Mouse (Mus musculus) kidney, adult 11 months (tissue): Measurements from ENCODE around the gene Bbc3.
A peak's percentile ranks its signal among the peaks of the same experiment; 100 is the strongest.
"Not testable (repeated sequence)": the region's sequence is repeated elsewhere in the genome, so short reads cannot be mapped to it uniquely, and the experiment has no call there.

Source experiments
- DNase-seq: peaks from one replicate; pipeline ENCODE4 v3.0.0; 2022

The Bbc3 gene

DNA sequence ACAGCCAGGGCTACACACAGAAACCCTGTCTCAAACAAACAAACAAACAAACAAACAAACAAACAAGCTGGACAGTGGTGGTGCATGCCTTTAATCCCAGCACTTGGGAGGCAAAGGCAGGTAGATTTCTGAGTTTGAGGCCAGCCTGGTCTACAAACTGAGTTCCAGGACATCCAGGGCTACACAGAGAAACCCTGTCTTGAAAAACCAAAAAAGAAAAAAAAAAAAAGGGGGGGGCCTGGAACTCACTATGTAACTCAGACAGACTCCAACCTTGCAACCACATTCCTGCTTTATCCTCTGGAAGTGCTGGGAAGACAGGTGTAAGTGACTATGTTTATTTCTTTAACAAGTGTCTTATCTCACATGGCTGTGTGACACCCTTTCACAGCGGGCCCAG, at the start of gene Bbc3:
Bbc3 (plus strand) TSS at position 301 of the 400 bp plus-strand sequence.
- not testable (repeated sequence) for DNase-seq

DNA sequence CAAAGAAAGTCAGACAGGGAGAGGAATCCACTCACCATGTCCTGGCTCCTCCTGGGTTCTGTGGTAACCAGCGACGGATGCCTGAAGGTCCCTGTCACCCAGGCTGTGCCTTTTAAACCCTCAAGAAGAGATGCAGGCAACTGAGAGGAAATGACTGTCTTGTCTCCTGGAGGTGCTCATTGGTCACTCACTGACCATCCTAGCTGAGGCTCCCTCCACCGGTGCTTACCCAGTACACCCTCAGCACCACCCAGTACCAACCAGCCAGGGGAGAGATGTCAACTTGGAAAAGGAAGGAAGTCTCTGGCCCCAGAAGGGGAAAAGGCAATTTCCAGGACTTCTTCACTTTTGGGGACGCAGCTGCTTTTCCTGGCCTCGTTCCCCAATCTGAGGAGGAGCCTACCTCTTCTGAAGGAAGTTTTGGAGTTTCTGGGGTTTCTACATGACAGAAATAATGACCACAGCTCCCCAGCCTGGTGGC, 49.0 kb upstream of the Bbc3 start, which contains the start of gene C5ar1:
C5ar1 (minus strand) TSS at position 431 of the 481 bp plus-strand sequence.
- no peak for DNase-seq

DNA sequence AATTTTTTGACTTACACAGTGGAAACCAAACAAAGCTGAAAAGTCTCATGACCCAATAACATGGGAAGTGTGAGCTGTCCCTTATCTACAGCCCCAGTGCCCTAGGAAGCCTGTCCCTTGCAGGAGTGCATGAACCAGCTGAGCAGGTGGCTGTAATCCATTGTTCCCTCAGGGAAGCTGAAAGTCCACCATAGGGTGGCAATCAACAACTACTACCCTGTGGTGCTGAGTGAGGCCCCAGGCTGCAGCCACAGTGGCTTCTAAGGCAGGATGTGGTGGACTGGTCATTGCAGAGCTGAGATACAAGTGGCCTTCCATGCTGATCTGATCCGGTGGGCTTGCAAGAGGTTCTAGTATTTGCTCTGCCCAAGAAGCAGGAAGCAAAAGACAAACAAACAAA, 47.1 kb upstream of the Bbc3 start:
- no peak for DNase-seq

DNA sequence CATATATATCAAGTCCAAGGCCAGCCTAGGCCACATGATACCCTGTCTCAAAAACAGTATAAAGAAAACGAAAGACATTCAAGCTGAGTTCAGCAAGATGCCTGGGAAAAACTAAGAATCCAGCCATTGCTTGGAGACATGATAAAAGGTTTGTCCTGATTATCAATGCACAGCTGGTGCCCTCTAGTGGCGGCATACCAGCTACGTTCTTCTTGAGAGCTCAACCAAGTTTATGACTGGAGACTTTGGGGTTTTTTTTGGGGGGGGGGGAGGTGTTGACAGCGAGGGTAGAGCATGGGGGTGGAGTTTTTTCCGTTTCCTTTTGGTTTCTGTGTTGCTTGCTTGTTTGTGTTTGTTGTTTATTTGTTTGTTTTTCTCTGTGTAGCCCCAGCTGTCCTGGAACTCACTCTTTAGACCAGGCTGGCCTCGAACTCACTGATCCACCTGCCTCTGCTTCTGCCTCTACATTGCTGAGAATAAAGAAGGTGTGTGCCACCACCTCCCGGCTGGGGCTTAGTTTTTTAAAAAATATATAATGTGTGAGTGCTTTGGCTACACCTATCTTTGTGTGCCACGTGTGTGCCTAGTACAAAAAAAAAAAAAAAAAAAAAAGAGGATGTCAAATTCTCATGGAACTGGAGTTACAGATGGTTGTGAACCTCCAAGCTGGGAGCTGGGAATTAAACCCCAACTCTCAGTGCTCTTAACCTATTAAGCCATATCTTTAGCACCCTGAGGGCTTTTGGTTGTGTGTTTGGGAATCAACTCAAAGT, 45.0 kb upstream of the Bbc3 start:
- peak; percentile 60 for DNase-seq

DNA sequence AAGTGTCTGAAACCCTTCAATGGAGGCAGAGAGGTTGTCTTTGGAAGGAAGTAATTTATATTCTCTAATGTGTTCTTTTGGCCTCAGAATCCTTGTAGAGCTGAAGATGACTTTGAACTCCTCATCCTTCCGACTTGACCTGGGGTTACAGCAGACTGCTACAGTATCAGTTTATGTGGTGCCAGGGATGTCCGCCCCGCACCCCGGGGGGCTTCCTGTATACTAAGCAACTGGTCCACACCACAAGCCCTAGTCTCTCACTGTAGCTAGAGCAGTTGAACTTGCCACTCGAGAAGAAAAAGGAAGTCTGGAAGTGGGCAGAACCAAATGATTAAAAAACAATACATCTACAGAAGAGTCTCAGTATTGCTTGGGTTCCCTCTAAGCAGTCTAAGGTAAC, 44.4 kb upstream of the Bbc3 start:
- DNase-seq = no peak

DNA sequence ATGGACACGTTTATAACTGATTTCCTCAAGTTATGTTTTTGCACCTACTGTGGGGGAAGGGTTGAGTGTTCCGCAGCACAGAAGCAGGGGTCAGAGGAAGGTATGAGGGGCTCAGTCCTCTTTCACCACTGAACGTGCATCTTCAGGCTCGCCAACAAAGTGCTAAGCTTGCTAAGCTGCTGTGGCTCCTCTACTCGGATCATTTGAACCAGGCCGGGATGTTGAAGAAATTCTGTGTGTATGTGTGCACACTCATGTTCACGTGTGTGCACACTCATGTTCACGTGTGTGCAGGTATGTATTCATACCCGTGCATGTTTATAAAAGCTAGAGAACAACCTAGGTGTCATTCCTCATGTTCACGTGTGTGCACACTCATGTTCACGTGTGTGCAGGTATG, 42.3 kb upstream of the Bbc3 start:
- DNase-seq = no peak

DNA sequence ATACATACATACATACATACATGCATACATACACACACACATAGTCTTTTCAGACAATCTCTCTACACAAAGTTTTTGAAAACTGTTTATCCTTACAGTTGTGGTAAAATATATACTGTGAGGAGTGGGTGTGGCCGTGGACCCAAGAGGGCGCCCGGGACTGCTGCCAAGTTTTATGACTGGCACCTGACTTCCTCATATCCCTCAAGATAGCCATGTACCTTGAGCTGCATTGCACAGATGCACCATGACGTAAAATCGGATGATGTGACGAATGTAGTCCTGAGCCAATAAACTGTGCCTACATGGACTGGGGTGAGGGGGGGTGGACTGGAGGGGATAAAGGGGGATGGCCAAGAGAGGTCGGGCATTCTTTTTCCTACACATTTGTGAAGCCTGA, 41.6 kb upstream of the Bbc3 start:
- DNase-seq = not testable (repeated sequence)

DNA sequence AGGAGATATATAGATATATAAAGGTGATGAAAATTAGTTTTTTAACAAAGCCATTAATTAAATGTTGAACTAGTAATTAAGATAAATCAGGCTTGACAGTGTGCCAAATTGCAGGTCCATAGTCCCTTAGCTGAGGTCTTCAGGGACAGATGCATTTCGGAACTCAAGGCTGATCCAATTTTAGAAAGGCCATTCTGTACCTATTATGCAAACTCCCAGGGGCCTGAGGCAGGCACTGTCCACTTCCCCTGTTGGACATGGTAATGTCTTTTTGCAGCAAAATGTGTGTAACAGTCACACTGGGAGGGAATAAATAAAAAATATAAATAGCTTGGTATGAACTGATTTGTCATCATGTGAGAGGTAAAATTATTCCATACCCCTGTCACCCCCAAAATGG, 37.1 kb upstream of the Bbc3 start:
- no peak for DNase-seq

DNA sequence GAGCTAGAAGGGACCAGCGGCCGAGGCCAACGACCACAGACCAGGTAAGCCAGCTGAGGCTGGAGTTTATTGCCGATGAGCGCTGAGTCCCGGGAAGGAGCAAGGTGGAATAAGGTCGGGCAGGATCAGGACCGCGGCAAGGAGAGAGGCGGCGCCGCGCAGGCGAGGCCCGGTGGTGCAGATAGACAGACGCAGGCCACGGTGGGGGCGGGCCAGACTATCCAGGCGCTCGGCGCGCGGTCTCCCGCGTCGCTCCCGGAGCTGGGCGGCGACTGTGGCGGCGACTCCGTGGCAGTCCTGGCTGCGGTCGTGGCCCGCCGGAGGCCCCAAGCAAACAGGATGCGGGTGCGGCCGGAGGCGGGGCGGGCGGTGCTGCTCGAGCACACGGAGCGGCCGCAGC, 35.5 kb upstream of the Bbc3 start:
- peak; percentile 69 for DNase-seq

DNA sequence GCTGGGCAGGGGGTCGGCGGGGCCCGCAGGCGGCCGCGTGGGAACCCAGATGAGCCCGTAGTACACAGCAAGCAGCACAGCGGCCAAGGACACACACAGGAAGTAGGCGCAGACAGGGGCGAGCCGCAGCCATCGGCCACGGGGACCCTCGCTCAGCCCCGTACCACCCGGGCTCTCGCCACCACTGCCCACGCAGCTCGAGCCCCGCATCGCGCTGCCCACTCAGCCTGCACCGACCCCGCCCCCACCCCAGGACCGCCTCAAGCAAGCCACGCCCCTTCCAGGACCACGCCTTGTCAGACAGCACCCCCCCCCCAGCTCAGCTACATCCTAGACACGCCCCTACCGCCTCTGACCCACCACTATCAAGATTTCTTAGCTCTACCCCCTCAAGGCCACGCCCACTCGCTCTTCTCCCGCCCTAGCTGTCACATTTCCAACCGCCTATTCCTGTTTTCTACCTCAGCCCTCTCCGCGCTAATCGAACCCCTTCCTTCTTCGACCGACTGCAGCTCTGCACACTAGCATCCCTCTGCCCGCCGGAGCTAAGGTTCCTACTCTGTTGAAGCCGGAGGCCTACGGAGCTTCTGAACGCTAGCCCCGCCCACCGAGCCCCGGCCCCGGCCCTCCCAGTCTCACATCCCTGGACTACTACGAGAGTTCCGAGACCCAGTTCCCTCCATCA, 35.0 kb upstream of the Bbc3 start, which contains the start of gene Inafm1:
Inafm1 (minus strand) TSS at position 537 of the 685 bp plus-strand sequence.
- peak; percentile 89 for DNase-seq

DNA sequence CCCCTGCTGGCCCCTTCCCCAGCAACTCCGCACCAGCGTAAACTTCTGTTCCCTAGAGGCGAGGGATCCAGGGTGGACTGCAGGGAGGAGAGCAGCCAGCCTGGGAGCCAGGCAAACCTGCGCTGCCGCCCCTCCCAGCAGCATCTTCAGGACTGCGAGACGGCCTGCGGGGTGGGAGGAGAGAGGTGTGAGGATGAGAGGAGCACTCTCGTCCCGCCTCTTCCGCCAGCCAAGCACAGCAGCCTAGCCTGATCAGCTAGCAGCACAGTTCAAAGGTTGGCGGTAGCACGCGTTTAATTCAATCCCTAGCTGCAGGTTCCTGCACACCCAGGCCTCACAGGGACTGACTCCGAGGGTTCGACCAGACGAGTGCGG, 34.4 kb upstream of the Bbc3 start:
- DNase-seq = peak; percentile 84

DNA sequence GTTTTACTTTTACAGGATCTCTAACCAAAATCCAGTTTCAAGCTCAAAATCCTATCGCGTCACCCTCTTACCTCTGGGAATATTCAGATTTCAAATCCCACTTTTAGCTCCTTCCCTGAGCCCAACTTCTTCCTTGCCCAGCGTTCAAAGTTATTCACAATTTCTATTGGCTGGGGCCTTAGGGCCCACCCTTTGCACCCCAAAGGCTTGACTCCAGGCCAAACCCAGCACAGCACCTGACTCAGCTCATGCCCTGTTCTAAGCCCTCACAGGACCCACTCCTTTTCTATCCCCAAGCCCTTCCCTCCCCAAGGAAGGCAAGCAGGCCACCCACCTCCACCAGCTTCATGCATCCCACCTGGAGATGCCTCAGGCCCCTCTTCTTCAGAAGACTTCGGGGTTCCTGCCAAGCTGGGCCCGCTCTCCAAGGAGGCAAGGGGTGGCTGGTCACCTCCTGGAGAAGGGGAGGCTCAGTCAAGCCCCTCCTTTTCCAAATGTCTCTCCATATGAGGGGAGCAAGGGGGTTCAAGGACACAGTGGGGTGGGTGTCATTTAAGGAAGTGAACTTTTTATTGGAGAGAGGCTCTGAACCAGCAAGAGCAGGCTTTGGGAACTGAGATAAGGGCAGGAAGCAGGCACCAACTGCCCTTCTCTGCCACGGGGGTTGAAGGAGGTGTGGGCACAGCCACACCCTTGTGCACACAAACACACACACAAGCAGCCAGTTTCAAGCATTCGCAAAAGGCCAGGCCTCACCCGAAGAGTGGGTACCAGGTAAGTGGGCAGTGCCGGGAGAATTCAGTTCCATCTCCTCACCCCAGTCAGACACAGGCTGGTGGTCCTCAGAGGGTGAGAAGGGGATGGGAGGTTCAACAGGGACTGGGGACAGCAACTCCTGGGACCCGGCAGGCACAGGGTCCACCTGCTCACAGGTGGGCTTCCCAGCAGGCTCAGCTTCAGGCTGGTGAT, 33.0 kb upstream of the Bbc3 start:
- DNase-seq = no peak

DNA sequence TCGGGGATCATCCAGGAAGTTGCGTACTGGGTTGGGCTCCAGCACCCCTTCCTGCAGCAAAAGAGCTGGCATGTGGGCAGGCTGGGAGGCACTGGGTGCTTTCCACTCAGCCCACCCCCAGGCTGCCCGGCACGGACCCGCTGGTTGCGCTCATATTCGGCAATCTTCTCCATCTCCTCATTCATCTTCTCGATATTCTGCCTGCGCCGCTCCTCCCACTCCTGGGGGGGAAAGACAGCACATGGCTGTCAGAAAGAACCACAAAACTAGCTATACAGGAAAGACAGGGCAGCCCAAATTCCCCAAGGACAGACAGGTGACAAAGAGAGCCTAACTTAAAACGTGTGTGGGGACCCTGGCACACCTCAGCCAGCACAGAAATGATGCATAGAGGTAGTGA, 27.5 kb upstream of the Bbc3 start:
- DNase-seq = no peak

DNA sequence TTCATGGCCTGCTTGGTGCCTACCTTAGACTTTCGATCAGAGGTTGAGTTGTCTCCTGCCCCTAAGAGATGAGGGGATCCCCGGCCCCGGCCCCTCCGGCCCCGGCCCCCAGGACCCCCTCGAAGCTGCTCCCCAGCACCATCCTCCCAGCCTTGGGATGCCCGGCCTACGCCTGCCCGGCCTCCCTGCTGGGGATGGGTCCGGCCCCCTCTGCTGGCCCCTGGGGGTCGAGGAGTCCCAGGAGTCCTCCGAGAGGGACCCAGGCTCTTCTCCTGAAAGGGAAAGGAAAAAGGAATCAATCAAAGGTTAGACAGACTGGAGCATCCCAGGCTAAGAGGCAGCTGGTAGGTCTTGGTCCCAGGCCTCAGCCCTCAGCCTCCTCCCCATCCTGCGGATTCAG, 25.9 kb upstream of the Bbc3 start:
- DNase-seq = no peak

DNA sequence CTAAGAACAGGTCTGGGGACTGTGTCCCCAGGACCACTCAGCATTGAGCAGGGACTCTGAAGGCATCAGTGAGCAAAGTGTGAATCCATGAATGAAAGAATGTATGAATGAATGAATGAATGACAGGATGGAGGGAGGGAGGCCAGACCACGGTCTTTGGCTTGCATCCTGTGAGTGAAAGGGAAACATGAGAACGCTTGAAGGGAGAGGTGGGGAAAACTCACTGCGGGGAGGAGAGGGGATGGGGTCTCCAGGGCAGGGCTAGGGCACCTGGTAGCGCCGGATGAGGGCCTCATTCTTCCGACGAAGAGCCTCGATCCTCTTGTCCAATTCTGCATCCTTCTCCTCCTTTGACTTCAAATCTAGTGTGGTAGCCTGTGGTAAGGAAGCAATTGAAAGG, 24.2 kb upstream of the Bbc3 start:
- DNase-seq = no peak

DNA sequence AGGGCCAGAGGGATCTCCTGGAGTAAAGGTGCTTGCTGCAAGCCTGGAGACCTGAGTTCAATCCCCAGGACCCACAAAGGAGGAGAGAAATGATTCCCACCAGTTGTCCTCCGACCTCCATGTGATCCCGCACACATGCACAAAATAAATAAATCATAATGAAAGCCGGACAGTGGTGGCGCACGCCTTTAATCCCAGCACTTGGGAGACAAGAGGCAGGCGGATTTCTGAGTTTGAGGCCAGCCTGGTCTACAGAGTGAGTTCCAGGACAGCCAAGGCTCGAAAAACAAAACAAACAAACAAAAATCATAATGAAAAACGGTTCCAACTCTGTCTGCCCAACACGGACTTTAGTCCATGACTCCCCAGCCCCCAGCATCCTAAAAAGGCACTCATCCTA, 23.3 kb upstream of the Bbc3 start:
- DNase-seq = no peak

DNA sequence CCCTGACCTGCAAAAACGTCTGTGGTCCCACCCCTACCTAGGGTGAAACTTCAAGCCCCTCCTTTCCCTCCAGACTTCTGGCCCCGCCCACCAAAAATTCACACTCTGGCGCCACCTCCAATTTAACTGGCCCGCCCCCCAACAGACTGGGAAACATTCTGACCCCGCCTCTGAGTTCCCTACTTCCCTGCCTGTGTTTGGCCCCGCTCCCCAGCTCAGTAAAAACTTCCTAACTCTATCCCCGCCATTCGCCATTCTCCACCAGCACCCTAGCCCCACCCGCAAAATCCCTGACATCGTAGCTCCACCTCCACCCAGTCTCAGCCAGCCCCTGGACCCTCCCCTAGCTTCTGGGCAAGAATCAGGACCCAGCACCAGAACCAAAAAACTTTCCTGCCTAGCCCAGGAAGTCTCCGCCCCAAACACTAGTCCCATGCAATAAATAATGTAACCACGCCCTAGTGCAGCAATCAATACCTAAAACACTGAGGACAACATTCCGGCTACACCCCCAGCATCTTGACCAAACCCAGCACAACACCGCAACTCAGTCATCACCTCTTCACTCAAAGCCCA, 22.7 kb upstream of the Bbc3 start:
- DNase-seq = peak; percentile 90

DNA sequence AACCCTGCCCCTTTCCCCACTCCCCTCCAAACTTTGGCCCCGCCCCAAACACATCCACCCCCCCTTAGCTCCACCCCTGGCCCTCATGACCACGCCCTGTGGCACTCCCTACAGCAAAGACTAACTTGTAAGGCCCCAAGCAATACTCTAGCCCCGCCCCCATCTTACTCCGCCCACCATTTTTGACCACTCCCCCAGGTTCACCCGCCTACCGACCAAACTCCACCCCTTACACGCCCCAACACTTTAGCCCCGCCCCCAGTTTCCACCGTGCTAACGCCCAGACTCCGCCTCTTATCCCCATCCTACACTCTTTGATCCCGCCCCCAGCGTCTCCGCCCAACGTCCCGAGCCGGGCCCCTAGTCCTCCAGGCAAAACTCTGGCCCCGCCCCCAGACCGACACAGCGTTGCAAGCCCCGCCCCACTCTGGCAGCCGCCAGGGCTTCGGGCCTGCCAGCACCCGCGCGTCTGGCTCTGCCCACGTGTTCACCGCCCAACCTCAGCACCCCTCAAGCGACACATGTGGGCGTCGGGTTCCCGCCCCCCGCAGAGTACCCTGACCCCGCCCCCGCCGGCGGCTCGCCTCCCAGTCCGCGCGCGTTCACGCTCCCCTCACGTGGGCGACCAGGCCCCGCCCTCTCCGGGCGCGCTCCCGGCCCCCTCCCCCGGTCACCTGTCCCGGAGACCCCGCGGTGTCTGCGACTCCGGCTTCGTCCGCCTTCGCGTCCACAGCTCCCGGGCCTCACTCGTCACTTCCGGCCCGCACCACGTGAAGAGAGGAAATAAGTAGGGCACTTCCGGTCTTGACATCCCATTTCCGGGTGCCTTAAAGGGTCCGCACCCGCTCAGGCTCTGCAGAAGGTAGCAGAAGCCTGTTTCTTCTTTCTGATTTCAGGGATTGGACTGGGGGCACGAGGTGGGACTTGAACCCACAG, 21.9 kb upstream of the Bbc3 start, which contains the start of gene Ccdc9:
Ccdc9 (minus strand) TSS at position 770 of the 936 bp plus-strand sequence.
- peak; percentile 99 for DNase-seq

DNA sequence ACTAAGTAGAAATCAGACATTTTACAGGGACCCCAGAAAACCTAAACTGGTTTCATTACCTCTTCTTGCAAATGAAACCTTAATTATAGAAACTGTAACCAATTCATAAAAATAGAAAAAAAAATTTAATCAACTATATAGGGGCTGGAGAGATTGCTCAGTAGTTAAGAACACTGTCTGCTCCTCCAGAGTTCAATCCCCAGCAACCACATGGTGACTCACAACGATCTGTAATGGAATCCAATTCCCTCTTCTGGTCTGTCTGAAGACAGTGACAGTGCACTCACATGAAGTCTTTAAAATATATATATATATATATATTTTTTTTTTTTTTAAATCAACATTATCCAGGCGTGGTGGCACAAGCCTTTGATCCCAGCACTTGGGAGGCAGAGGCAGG, 21.2 kb upstream of the Bbc3 start:
- DNase-seq = no peak

DNA sequence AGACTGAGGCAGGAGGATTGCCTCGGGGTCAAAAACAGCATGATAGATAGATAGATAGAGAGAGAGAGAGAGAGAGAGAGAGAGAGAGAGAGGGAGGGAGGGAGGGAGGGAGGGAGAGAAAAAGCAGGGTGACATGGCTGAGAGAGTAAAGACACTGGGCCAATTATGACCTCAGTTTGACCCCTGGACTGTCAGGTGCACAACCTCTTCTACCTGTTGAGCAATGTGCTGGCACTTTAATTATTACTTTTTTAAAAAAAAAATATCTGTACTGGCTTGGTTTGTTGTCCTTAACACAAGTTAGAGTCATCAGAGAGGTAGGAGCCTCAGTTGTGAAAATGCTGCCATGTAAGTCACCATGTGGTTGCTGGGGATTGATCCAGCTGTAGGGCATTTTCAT, 20.4 kb upstream of the Bbc3 start:
- DNase-seq = no peak

DNA sequence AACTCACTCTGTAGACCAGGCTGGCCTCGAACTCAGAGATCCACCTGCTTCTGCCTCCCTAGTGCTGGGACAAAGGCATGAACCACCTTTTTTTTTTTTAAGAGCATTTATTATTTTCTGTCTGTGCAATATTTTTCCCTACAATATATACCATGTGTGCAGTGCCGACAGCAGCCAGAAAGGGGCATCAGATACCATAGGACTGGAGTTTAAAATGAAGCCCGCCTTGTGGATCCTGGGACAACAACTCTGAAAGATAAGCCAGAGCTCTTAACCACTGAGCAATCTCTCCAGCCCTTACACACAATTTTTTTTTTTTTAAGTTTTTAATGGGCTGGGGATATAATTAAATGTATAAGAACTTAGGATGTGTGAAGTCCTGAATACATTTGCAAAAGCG, 13.8 kb upstream of the Bbc3 start:
- no peak for DNase-seq
